Mouse (Mus musculus) liver, adult 2 months (tissue): ENCODE measurements at regions not wholly inside any gene's neighbourhood (a gene's known extent, or its start where the extent isn't known, plus 50 kb on each side); places are given as distances from the start of the nearest gene placed in this dataset.

Source experiments
- DNase-seq: peaks from one replicate; pipeline ENCODE4 v3.0.0-alpha.2; 2011; ENCODE audit warnings: low read depth, low spot score; ENCODE audit errors: extremely low read depth
- H3K27ac ChIP-seq: fragments of 200-500 bp; replicated peaks from 2 replicates; pipeline ENCODE4 v1.5.1; 2012; ENCODE audit warnings: low read depth, mild to moderate bottlenecking, control low read depth, inconsistent platforms, low read length; ENCODE audit not compliant: insufficient read depth
- H3K27me3 ChIP-seq: fragments of 200-500 bp; 2 replicates; pipeline ENCODE4 v1.6.1; 2012; ENCODE audit warnings: mild to moderate bottlenecking, moderate library complexity, low read length, inconsistent platforms; ENCODE audit not compliant: control insufficient read depth, insufficient read depth
- H3K36me3 ChIP-seq: fragments of 200-500 bp; 2 replicates; pipeline ENCODE4 v1.6.1; 2012; ENCODE audit warnings: low read length, inconsistent platforms; ENCODE audit not compliant: control insufficient read depth, insufficient read depth
- H3K4me1 ChIP-seq: fragments of 200-500 bp; 2 replicates; pipeline ENCODE4 v1.6.1; 2011; ENCODE audit warnings: low read length; ENCODE audit not compliant: control insufficient read depth, insufficient read depth
- H3K4me3 ChIP-seq: fragments of 200-500 bp; 2 replicates; pipeline ENCODE4 v1.5.1; 2011; ENCODE audit warnings: low read depth, mild to moderate bottlenecking, control low read depth, low read length, moderate library complexity; ENCODE audit not compliant: insufficient read depth
- H3K79me2 ChIP-seq: fragments of 200-500 bp; 2 replicates; pipeline ENCODE4 v1.6.1; 2012; ENCODE audit warnings: inconsistent platforms, mild to moderate bottlenecking, low read length, moderate library complexity; ENCODE audit not compliant: control insufficient read depth, insufficient read depth
- H3K9ac ChIP-seq: fragments of 200-500 bp; 2 replicates; pipeline ENCODE4 v1.6.1; 2012; ENCODE audit warnings: low read depth, mild to moderate bottlenecking, control low read depth, inconsistent platforms, low read length
- CTCF ChIP-seq: fragments of 200-500 bp; IDR thresholded peaks from 2 replicates; pipeline ENCODE4 v1.5.1; 2011; ENCODE audit warnings: low read depth, low read length, control low read depth
- POLR2A ChIP-seq: fragments of 200-500 bp; IDR thresholded peaks from 2 replicates; pipeline ENCODE4 v1.6.1; 2011; ENCODE audit warnings: low read length, control low read depth; ENCODE audit not compliant: insufficient read depth; ENCODE audit errors: extremely low read depth
- WGBS: fragments of 180-500 bp; shearing (Covaris S2); methylation state at CpG from one replicate; pipeline ENCODE4 v1.1.7; 2018; 5-methylcytosine and 5-hydroxymethylcytosine counted together

- H3K79me2 ChIP-seq: no peaks in the 10 kb centered on the region
- no peak overlapping the region for H3K27ac ChIP-seq
- no peak for DNase-seq
- H3K27me3 ChIP-seq: no peaks in the 10 kb centered on the region
- no peak overlapping the region for H3K4me3 ChIP-seq
- H3K9ac ChIP-seq: no peak overlapping the region
- 46% methylated on average over 3 of the region's 3 CpGs for WGBS
- no peaks in the 10 kb centered on the region for H3K36me3 ChIP-seq
- H3K4me1 ChIP-seq: no peaks in the 10 kb centered on the region
- TF ChIP-seq POLR2A (no peak), CTCF (no peak)
These were observed 72.0 kb upstream of the Col5a2 start for GRCm38 (mm10) chr1:45575131-45575530.

- H3K4me1 ChIP-seq: no peaks in the 10 kb centered on the region
- H3K27me3 ChIP-seq: no peaks in the 10 kb centered on the region
- no peaks in the 10 kb centered on the region for H3K36me3 ChIP-seq
- 64% methylated on average over 1 of the region's 1 CpGs for WGBS
- no peak overlapping the region for H3K27ac ChIP-seq
- no peak overlapping the region for H3K9ac ChIP-seq
- H3K4me3 ChIP-seq: no peak overlapping the region
- no peak for TF ChIP-seq POLR2A
- TF ChIP-seq CTCF: no peak
- DNase-seq: no peak
- no peaks in the 10 kb centered on the region for H3K79me2 ChIP-seq
These were observed 77.4 kb upstream of the Col5a2 start for GRCm38 (mm10) chr1:45580466-45580865.

GRCm38 (mm10) chr1:45587351-45588025 is 84.4 kb upstream of the Col5a2 start:
- 79% methylated on average over 9 of the region's 9 CpGs for WGBS
- no peaks in the 10 kb centered on the region for H3K27me3 ChIP-seq
- no peaks in the 10 kb centered on the region for H3K36me3 ChIP-seq
- no peaks in the 10 kb centered on the region for H3K4me1 ChIP-seq
- no peak overlapping the region for H3K27ac ChIP-seq
- TF ChIP-seq CTCF: no peak
- no peak for TF ChIP-seq POLR2A
- no peaks in the 10 kb centered on the region for H3K79me2 ChIP-seq
- DNase-seq: peak; percentile 42
- H3K4me3 ChIP-seq: no peak overlapping the region
- H3K9ac ChIP-seq: no peak overlapping the region

GRCm38 (mm10) chr1:45597316-45597715 is 94.2 kb upstream of the Col5a2 start:
- Histone ChIP-seq H3K36me3 (no peaks in the 10 kb centered on the region), H3K9ac (no peak overlapping the region), H3K27me3 (no peaks in the 10 kb centered on the region), H3K4me3 (no peak overlapping the region), H3K4me1 (no peaks in the 10 kb centered on the region), H3K79me2 (no peaks in the 10 kb centered on the region), H3K27ac (no peak overlapping the region)
- DNase-seq: no peak
- TF ChIP-seq CTCF (no peak), POLR2A (no peak)
- WGBS: 76% methylated on average over 2 of the region's 2 CpGs

- no peak overlapping the region for H3K4me3 ChIP-seq
These were observed 96.3 kb upstream of the Col5a2 start for GRCm38 (mm10) chr1:45599421-45599820.

GRCm38 (mm10) chr1:45600011-45600410 is 96.9 kb upstream of the Col5a2 start:
- Histone ChIP-seq H3K4me3 (no peak overlapping the region), H3K27ac (no peak overlapping the region), H3K36me3 (no peaks in the 10 kb centered on the region), H3K9ac (no peak overlapping the region), H3K27me3 (no peaks in the 10 kb centered on the region), H3K4me1 (no peaks in the 10 kb centered on the region), H3K79me2 (no peaks in the 10 kb centered on the region)
- 83% methylated on average over 3 of the region's 3 CpGs for WGBS
- no peak for TF ChIP-seq POLR2A
- no peak for TF ChIP-seq CTCF
- no peak for DNase-seq

More at GRCm38 (mm10) chr1:45599421-45599820, 96.3 kb upstream of the Col5a2 start:
- no peaks in the 10 kb centered on the region for H3K36me3 ChIP-seq
- WGBS: 36% methylated on average over 1 of the region's 1 CpGs
- H3K27me3 ChIP-seq: no peaks in the 10 kb centered on the region
- no peak overlapping the region for H3K27ac ChIP-seq
- no peak for TF ChIP-seq CTCF
- no peak for TF ChIP-seq POLR2A
- no peak for DNase-seq
- no peaks in the 10 kb centered on the region for H3K4me1 ChIP-seq
- H3K9ac ChIP-seq: no peak overlapping the region
- H3K79me2 ChIP-seq: no peaks in the 10 kb centered on the region
